Mouse (Mus musculus): Measurements from ENCODE around the gene Galnt2.

Galnt2 gene

DNA sequence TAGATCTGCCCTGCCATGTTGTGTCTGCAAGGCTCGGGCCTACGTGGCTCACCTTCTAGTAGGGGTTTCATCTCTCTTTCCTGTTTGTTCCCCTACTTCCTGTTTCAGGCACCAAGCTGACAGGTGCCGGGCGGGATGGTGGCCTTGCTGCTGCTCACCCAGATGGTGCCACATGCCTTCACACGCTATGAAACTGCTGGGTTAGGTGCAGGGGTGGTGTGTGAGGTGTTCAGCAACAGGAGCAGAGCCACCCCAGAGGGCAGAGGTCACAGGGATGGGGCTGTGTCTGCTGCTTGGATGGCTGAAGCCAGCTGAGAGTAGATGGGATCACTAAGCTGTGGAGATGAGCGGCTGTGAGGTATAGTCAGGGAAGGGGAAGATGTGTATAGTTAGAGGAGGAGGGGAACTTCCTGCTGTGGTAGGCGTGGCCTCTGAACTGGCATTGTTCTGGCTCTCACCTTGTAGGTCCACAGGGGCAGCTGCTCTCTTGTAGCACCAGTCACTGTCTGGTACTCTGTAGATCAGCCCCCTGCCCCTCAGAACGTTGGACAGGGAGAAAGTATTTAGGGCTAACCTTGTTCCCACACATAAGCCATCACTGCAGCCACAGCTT is 42.5 kb downstream of the Galnt2 start:
- DNase-seq, result no peak

DNA sequence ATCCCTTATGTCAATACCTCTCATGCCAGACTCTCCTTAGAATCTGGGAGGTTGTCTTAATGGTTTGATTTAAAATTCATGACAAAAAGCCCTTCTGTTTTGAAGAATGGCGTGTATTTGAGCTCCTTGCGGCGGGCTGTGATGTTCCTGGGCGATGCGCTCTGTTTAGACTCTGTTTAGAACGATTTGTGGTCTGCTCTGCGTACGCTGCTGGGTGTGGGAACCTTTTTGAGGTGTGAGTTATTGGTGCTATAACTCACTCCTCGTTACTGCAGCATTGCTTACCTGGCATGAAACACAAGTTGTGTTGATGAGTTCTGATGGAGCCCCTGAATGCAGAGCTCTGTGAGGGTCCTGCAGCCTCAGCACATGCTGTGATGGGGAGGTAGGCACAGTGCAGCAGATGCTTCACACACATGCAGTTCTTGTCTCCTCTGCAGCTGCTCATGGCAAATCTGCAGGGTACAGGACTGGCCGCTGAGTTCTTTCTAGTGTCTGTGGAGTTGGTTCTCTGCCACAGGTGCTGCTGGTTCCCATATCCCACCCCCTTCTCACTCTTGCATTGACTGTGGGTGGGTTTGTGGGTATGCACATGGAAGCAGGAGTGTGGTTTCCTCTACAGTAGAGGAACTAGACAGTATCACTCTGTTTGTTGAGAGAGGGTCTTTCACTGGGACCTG is 43.4 kb downstream of the Galnt2 start:
- DNase-seq, result no peak

DNA sequence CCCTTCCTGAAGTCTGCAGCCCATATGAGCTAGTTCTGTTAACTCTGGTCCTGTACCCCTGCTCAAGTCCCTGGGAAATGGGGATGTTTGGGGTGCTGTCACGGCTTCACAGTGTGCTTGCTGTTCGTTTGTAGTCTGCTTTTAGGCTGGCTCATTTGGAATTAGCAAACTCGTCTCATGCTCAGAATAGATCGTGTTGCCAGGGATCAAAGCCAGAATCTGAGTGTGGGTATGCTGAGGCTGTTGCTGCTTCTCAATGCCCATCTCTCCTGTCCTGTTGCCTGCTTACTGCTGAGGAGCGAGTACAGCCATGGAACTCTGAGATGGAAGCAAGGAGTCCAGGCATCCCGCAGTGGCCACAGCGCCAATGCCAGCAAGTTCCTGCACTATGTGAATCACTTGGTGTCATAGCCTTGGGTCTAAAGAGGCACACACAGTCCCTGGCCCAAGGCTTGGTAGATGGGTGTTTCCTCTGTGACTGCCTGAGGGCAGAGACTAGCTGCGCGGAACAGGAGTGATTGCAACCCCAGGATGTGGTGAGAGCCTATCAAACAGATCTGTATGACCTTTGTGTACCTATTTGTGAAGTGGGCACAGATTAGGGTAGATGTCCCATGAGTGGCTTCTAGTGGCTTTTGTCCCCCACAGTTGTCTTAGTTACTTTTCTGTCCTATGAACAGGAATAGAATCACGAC is 44.3 kb downstream of the Galnt2 start:
- DNase-seq, result no peak

DNA sequence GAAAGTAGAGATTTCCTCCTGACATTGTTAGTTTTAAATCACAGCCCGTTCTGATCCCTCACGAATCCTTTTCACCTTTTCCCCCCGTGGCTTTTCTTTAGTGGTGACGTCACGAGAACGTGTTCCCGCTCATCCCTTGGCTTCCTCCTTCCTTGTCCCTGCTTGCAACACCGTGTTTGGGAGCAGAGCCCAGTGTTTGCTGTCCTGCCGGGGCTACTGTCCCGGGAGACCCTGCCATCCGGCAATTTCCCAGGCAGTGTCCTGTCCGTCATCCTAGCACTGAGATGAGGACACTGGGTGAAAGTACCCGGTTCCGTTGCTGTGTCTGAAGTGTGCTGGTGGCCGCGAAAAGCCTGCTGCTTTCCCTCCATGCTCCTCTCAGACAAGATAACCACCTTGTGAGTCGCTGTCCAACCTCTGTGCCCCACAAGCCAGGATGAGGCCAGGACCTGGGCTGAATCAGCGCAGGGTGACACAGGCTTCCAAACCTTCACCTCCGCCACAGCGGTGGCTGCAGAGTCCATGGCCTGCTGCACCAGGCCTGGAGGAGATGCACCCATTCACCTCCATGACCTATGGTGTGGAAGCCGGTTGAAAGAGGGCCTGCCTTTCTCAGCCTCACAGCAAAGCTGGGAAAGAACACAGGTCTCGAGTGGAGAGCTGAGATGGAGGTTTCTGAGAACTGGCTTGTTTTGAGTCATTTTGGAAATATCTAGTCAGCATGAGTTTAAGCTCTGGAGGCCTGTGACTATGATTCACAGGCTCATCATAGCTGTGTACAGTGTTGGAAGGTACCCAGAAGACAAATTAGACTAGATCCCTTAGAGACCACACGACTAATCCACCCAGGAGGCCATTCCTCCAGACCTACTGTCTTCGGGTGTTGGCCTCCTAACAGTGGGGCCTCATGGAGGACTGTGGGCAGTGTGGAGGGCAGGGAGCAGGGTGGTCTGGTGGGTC is 47.0 kb downstream of the Galnt2 start:
- DNase-seq, result peak in 1 of 2 experiments; percentile 66

DNA sequence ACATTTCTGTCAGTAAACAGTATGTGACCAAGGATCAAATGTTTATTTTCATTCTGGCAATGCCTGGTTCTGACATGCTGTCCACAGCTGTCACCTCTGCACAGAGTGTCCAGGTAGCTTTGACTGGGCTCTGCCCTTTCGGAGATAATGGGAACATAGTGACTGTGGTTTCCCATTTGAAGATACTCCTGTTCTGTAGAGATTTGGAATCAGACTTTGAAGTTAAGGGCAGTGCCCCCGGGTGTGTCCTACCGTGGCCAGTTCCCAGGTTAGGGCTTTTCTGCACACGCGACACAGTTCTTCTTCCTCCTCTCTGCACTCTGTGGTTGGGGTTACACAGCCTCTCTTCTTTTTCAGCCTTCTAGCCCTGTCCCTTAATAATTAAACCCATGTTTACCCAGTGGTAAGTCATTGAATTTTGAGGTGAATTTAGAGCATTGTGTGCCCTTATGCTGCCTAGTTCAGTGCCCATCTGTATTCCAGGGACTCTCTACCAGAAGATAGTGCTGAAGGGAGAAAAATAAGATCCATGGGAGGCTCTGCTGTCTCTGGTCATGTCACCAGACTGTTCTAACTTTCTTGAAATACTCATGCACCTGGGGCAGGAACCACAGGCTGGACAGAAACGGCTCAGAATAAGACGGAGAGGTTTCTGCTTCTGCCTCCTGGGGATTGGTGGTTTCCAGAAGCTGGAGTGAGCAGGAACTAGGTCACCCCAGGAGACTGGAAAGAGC is 47.9 kb downstream of the Galnt2 start:
- peak in 1 of 2 experiments; percentile 35 for DNase-seq

DNA sequence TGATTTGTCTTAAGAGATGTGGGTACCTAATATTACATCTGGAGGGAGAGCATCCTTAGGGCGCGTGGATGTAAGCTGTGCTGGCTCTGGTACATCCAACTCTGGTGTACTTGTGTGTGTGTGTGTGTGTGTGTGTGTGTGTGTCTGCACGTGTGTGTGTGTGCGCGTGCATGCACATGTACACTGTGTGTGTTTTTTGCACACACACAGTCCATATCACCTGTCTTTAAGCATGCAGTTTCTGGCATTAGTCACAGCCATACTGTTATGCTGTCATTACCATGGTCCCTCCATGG is 48.4 kb downstream of the Galnt2 start:
- DNase-seq, result no peak

DNA sequence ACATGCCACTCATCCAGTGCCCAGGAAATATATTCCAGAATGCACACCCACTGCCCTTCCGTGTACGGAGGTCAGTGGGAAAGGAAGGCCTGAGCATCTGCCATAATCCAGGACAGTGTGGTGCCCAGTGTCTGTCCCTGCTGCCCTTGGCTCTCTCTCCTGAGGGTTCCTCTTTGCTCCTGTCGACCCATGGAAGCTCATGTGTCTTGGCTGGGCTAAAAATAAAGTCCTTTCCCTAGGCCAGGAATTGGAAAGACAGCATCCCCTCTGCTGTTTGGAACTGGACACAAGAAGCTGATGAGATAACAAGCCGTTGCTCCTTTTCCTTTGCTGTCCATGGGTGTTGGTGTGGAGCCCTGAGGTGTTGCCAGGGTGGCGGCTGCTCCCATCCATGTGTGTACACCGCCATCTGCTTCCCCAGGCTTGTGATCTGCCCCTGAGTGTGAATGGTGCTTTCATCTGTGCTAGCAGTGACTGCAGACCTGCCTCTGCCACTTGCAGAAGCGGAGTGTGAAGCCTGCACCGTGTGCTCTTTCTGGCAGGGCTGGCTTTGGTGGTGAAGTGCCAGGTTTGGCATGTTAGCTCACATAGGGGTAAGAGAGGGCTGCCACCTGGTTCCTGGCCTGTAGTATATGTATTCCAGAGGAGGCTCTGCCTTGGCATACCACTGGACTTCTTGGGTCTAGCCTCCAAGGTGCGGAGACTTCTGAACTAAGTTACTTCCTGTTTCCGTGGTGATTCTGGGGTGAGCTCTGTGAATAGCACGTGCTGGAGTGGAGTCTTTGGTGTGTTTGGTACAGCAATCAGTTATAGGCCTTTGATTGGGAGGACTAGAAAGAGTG is 50.7 kb downstream of the Galnt2 start:
- DNase-seq, result no peak

DNA sequence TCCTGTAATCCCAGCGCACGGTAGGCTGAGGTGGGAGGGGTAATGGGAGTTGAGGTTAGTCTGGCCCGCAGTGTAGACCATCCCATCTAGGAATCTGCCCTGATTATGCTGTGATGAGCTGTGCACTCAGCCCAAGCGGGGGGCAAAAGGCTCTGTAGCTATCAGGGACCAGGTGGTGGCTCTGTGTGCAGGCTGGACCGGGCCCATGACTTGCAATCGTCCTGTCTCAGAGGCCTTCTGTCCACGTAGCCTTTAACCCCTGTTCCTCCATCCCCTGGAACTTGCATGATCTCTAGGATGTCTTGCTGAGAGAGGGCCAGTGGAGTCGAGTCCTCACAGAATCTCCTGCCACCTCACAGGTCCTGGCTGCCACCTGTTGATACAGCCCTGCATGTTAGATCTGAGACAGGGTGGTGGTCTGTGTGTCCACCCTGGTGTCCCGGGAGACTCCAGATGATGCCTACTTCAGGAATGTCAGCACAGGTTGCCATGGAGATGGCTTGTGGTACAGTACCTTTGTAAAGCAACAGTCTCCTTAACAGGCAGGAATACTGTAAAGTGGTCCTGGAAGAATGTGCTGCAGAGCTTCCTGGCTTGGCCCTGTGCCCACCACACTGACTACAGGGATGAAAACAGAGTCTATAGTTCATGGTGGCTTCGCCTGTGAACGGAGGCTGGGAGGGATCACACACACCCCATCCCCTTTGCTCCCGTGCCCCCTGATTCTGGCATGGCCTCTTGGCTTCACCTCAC is 51.9 kb downstream of the Galnt2 start:
- peak; percentile 53 to 66 for DNase-seq

DNA sequence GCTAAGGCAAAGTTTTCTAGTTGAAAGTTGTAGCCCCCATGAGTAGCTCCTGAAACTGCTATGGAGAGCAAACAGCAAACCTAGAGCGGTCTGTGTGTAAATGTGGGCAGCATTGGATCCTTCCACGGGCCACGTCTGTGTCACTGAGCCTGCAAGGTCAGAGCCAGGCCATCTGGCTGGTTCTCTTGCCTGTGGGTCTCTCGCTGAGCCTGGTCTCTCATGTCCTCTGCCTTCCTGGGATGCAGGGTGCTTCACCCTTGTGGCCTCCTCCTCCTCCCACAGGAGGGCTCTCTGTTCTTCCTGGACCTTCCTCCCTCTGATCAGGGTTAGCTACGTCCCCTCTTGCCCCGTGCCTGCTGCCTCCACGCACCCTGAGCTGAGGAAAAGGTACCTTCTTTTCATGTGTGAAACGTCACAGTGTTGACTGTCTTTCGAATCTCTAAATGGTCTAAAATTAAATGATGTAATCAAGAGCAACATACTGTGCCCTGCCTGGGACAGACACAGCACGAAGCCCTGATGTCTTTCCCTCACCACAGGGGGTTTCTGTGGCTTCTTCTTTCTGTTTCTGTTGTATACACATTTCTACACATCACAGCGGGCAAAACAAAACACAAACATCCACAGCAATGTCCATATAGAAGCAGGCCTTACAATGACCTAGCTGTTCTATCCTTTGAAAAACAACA is 52.6 kb downstream of the Galnt2 start:
- DNase-seq, result no peak

DNA sequence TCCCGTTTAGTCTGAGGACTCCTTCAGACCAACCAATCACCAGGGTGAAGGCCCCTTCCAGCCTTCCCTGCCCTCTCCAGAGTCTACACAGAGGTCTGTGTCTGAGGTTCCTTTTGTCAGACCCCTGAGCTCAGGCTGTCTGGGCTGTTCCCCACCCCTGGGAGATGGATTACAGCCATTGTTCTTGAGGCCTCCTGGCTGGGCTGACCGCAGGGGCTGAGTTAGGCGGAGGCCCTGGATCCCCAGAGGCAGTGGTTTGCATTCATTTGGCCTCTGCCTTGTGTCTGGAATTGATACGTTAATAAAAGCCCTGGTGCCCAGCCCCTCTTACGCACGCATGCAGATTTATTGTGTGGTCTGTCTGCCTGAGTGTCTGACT is 53.1 kb downstream of the Galnt2 start:
- DNase-seq, result no peak

DNA sequence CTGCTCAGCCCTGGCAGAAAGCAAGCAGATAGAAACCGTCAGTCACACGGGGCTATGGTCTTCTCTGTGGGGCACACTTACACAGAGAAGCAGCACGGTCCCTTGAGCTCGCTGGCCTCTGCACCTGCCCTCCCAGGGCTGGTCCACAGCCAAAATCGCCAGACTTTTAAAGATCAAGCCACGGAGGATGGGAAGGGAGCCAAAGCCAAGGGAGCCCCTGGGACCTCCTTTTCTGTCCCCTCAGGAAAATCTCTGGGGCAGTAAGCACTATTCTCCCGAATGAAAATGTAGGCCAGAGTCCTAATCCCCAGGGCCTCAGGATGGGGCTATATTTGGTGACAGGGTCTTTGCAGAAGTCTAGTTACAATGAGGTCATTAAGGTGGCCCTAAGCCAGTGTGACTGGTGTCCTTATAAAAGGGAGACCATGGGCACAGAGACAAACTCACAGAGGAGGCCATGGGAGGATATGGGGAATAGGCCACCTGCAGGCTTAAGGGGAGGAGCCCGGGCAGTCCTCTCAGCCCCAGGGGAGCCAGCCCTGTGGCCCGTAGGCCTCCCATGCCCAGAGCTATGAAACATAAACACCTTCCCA is 53.9 kb downstream of the Galnt2 start:
- peak; percentile 89 to 91 for DNase-seq

DNA sequence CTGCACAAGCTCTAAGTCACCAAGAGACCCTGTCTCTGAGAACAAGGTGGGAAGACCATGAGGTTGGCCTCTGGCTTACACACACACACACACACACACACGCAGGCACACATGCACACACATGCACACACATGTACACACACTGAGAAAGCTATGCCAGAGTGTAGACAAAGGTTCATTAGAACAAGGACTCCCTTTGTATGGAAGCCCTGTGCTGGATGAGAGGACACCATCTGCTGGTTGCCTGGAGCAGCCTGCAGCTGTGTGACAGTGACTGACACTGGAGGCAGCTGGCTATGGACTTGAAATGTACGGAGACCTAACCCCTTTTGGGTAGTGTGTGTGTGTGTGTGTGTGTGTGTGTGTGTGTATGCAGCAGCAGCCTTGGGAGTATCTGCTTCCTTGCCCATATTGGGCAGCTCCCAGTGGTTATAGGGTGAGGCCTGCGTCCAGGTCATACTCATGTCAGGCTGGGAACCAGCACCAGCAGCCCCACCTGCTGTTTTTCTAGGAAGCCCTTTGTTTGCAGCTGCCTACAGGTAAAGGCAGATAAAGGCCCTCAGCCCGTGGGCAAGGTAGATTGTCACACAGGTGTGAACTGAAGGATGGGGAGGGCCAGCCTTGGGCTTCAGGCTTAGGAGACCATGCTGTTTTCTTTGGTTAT is 55.4 kb downstream of the Galnt2 start:
- DNase-seq, result no peak

DNA sequence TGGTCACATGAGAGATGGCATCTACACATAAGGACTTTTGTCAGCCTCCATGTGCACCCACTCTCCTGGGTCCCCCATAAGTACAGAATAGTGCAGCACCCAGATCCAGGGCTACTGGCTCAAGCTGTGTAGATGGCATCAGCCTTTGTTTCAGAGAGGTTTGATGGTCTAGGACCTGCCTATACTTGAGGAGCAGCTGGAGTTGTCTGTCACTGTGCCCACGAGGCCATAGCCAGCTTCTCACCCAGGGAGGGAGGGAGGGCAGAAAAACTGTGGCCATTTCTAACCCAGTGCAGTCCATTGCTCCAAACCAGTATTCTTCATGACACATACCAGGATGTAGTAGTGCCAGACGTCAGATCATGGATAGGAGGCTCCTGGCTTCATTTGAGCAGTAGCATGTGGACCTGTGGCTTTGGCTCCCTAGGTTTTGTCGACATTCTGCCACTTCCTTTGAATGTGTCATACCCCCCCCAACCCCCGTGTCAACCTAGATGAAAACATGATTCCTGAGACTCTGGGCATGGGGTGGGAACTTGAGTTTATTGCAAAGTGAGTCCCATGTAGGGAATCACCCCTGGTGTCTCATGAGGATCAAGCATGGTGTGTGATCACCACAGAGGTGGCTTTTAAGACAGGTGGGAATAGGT is 57.1 kb downstream of the Galnt2 start:
- no peak for DNase-seq

DNA sequence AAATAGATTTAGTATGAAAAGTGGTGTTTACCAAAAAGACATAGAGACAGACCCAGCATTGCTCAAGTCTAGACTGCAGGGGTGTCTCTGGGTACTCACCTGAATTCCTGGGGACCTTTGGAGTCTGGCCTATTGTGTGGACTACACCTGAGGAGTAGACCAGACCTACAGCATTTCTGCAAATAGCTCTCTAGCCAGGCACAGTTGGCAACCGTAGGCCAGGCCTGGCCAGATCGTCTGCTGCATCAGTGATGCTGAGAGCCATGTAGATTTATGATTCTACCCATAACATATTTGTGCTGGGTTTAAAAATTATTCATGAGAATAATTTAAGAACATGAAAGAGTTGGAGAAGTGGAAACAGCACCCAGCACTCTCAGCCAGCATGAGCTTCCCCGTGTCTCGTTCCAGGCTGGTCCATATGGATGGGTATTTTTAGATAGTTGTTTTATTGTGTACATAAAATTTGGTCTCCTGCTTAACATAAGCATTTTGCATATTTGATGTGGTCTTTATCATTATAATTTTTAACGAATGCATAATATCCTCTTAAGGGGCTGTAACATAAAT is 58.4 kb downstream of the Galnt2 start:
- DNase-seq, result no peak

DNA sequence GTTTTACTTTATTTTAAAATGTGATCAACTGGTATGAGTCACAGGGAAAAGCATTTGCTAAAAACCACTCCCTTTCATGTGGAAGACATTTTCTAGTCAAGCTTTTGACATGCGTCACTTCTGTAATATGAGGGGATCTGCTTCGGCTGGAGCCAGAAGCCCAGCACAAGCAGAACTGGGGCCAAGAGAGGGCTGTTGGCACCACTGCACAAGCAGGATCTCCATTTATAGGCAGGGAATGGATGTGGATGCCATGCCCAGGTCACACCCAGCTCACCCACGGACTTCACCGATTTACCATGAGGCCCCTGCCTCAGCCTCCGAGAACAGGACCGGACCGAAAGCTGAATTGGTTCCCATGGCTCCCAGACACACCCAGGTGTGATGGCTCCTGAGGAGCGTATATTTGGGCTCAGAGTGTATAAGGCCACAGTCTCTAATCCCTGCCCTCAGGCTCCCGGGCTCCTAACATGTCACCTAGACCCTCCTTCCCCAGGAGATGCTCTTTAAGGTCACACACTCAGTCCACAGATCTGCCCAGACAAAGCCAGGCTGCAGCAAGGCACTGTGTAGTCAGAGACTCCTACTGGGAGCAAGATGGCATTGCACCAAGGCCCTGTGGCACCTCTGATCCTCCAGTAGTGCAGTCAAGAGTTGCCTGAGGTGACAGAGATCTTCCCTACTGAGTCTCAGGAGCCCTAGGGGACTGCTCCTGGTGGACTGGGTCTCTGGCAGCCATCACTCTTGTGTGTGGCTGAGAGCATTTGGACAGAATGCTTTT is 59.9 kb downstream of the Galnt2 start:
- peak in 1 of 2 experiments; percentile 58 for DNase-seq

DNA sequence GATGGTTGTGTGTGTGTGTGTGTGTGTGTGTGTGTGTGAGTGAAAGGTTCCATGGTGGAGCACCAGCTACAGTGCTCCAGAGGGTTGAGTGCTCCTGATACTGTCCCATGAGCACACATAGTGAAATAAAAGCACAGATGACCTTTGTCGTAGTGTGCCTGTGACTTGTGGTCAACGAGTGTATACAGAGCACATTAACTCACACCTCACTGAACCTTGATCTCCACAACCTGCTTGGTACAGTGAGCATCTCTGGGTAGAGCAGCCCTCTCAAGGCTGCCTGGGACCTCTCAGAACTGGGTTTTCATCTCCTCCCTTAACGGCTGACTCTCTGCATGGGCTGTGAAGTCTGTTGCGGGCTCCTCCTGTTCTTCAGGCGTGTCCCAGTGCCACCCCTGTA is 60.5 kb downstream of the Galnt2 start:
- no peak for DNase-seq

DNA sequence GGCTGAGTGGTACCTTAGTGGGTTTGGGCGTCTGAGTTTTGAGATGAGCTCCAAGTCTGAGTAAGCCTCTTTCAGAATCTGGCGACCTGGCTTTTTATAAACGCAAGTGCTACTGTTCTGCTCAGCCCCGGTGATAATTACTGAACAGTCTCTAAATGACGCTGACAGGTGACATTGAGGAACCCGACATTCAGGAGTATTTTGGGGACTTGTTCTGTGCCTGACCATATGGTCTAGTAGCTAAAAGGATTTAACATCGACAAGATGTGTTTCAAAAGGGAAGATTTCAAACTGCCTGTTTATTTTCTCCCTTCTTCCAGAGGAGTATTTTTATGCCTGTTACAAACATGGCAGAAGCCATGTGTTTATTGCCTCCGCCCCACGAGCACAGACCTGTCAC is 61.8 kb downstream of the Galnt2 start:
- DNase-seq, result no peak

DNA sequence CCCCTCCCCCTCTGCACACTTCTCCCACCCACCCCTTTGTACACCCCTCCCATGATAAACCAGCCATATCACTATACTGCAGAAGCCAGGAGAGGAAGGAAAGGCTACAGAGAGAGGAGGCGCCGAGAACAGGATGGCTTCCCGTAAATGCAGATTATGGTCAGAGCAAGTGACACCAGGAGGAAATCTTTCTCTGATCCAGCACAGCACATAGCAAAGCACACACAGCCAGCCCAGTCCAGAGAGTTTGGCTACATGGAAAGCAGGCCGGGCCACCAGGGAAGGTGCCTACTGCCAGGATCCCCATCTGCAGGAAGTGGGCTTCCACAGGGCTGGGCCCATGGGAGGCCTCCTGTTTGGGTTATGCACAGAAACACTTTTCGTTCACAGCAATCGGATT is 63.2 kb downstream of the Galnt2 start:
- no peak for DNase-seq

Data from kidney, postnatal 25 days (tissue).